Mouse (Mus musculus) erythroid progenitor cell, adult 5-6 weeks (primary cell): ENCODE data around the gene 1500015O10Rik. TPM values are rescaled to one million over a fixed set of nuclear protein-coding genes. Genes with fewer than 3 reads are reported as not detected.

Experiments used
- ATAC-seq: replicated peaks from 2 replicates; pipeline ENCODE4 v1.8.0; 2016; ENCODE audit warnings: moderate number of reproducible peaks, mild to moderate bottlenecking, moderate TSS enrichment, inconsistent platforms; ENCODE audit not compliant: poor library complexity, low FRiP score, severe bottlenecking
- total RNA-seq, 2 experiments: library from RNA; stranded (forward) in 1 of 2; stranded (reverse) in 1 of 2; fragments of 150-400 nt in 1 of 2; fragments of 186-747, 209-891 nt in 1 of 2; gene quantifications; 2 replicates each; pipeline versions ENCODE4 v1.2.3 to v1.2.4; 2015 to 2017; ENCODE audit warnings: low replicate concordance in 2 of 2

Gene 1500015O10Rik
- not detected in 2 replicates for total RNA-seq (2015; ENCODE audit: low replicate concordance)
- not detected in 2 replicates for total RNA-seq (2017; ENCODE audit: low replicate concordance)

GRCm38 (mm10) chr1:43730491-43730924 lies at the start of gene 1500015O10Rik:
1500015O10Rik (plus strand) TSS chr1:43730602.
- ATAC-seq: no peak

- no peak for ATAC-seq
Observed at GRCm38 (mm10) chr1:43689983-43690382, 40.4 kb upstream of the 1500015O10Rik start.

- ATAC-seq: no peak
Observed at GRCm38 (mm10) chr1:43690507-43690906, 39.9 kb upstream of the 1500015O10Rik start.

- ATAC-seq: no peak
Observed at GRCm38 (mm10) chr1:43694076-43694475, 36.3 kb upstream of the 1500015O10Rik start.

GRCm38 (mm10) chr1:43694851-43695545 lies 35.4 kb upstream of the 1500015O10Rik start:
- ATAC-seq: no peak

GRCm38 (mm10) chr1:43698577-43699000 lies 31.8 kb upstream of the 1500015O10Rik start:
- no peak for ATAC-seq

GRCm38 (mm10) chr1:43714841-43715240 lies 15.6 kb upstream of the 1500015O10Rik start:
- ATAC-seq: no peak

- no peak for ATAC-seq
Observed at GRCm38 (mm10) chr1:43717967-43718366, 12.4 kb upstream of the 1500015O10Rik start.

- ATAC-seq: no peak
Observed at GRCm38 (mm10) chr1:43718793-43719192, 11.6 kb upstream of the 1500015O10Rik start.

- no peak for ATAC-seq
Observed at GRCm38 (mm10) chr1:43722459-43722858, 7.9 kb upstream of the 1500015O10Rik start.

GRCm38 (mm10) chr1:43732100-43732499 lies 1.7 kb downstream of the 1500015O10Rik start:
- ATAC-seq: no peak

GRCm38 (mm10) chr1:43732657-43733056 lies 2.3 kb downstream of the 1500015O10Rik start:
- ATAC-seq: no peak

GRCm38 (mm10) chr1:43737812-43738518 lies 7.6 kb downstream of the 1500015O10Rik start:
- no peak for ATAC-seq

GRCm38 (mm10) chr1:43738519-43738894 lies 8.1 kb downstream of the 1500015O10Rik start:
- no peak for ATAC-seq

GRCm38 (mm10) chr1:43754448-43755312 lies 24.3 kb downstream of the 1500015O10Rik start:
- ATAC-seq: no peak

GRCm38 (mm10) chr1:43760085-43760484 lies 29.7 kb downstream of the 1500015O10Rik start:
- ATAC-seq: no peak

- ATAC-seq: no peak
Observed at GRCm38 (mm10) chr1:43764481-43764880, 34.1 kb downstream of the 1500015O10Rik start.

GRCm38 (mm10) chr1:43766328-43766727 lies 35.9 kb downstream of the 1500015O10Rik start:
- no peak for ATAC-seq

- no peak for ATAC-seq
Observed at GRCm38 (mm10) chr1:43768385-43768990, 38.1 kb downstream of the 1500015O10Rik start.

GRCm38 (mm10) chr1:43769348-43769747 lies 38.9 kb downstream of the 1500015O10Rik start:
- no peak for ATAC-seq
